Mouse (Mus musculus) stomach, embryonic 15.5 days (tissue): Measurements from ENCODE around the gene Mogat2. TPM values are rescaled to one million over a fixed set of nuclear protein-coding genes. Genes with fewer than 3 reads are reported as not detected.

Source experiments
- ATAC-seq: fragments of 200-750 bp; cut with Nextera tagmentation; 2 replicates; pipeline ENCODE4 v1.8.0; 2017; ENCODE audit warnings: low read depth, moderate number of reproducible peaks, moderate TSS enrichment; ENCODE audit not compliant: insufficient read depth, low FRiP score
- H3K27ac ChIP-seq: fragments of 300-500 bp; sonication (generic); 2 replicates; pipeline ENCODE4 v1.5.1; 2015; ENCODE audit warnings: mild to moderate bottlenecking, inconsistent platforms
- H3K27me3 ChIP-seq: fragments of 300-500 bp; sonication (generic); replicated peaks from 2 replicates; pipeline ENCODE4 v1.6.1; 2015; ENCODE audit warnings: inconsistent platforms
- H3K36me3 ChIP-seq: fragments of 300-500 bp; sonication (generic); 2 replicates; pipeline ENCODE4 v1.6.1; 2015; ENCODE audit warnings: inconsistent platforms
- H3K4me1 ChIP-seq: fragments of 300-500 bp; sonication (generic); 2 replicates; pipeline ENCODE4 v1.6.1; 2015; ENCODE audit warnings: inconsistent platforms
- H3K4me2 ChIP-seq: fragments of 300-500 bp; sonication (generic); 2 replicates; pipeline ENCODE4 v1.6.1; 2015; ENCODE audit warnings: mild to moderate bottlenecking, inconsistent platforms
- H3K4me3 ChIP-seq: fragments of 300-500 bp; sonication (generic); replicated peaks from 2 replicates; pipeline ENCODE4 v1.5.1; 2015; ENCODE audit warnings: inconsistent platforms
- H3K9ac ChIP-seq: fragments of 300-500 bp; sonication (generic); 2 replicates; pipeline ENCODE4 v1.6.1; 2015; ENCODE audit warnings: inconsistent platforms
- H3K9me3 ChIP-seq: fragments of 300-500 bp; sonication (generic); 2 replicates; pipeline ENCODE4 v1.6.1; 2016; ENCODE audit warnings: inconsistent platforms
- WGBS: fragments of 180-500 bp; shearing (Covaris S2); methylation state at CpG from one replicate; pipeline ENCODE4 v1.1.7; 2015; 5-methylcytosine and 5-hydroxymethylcytosine counted together
- polyA plus RNA-seq: library from polyadenylated mRNA; unstranded; fragments of >200 nt; fragmentation: Nextera tagmentation; extraction: Ambion mirVana; gene quantifications from 2 replicates; pipeline ENCODE4 v1.2.1, GENCODE M21; 2015

Mogat2 gene
- 28.1 and 34.5 TPM in 2 replicates for polyA plus RNA-seq

DNA sequence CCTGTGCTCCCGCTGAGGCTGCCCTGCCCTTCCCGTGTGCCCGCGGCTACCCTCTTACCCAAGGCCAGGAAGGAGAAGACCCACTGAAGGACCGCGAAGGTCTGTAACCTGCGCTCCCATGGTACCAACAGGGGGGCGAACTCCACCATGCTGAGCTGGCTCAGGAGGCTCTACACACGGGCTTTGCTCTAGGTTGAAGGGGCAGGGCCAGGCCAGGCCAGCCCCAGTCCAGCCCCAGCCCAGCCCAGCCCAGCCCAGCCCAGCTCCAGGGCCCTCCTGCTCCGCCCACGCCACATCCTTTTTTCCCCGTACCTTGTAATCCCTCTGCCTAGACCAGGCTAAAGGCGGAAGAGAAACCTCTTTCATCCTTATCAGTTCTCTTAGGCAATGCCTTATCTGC, at the start of gene Mogat2:
TSS of gene Mogat2 (minus strand) at position 203 of the 400 bp plus-strand sequence.
- WGBS = 4% methylated on average over 13 of the region's 13 CpGs

GRCm38 (mm10) chr7:99287287-99287686, 48.9 kb upstream of the Mogat2 start:
- H3K27ac ChIP-seq = no peak overlapping the region
- H3K9me3 ChIP-seq = no peaks in the 10 kb centered on the region
- H3K4me1 ChIP-seq = peaks cover 16% of the 10 kb centered on the region; the same call in 1 of the 2 replicates
- WGBS = 63% methylated on average over 3 of the region's 3 CpGs
- H3K27me3 ChIP-seq = no peaks in the 10 kb centered on the region
- no peak for ATAC-seq
- no peak overlapping the region for H3K4me3 ChIP-seq
- no peaks in the 10 kb centered on the region for H3K36me3 ChIP-seq
- H3K4me2 ChIP-seq = no peak overlapping the region
- no peak overlapping the region for H3K9ac ChIP-seq

More for the DNA sequence above, at the start of gene Mogat2:
- no peaks in the 10 kb centered on the region for H3K27me3 ChIP-seq
- peak; percentile 93 for ATAC-seq
- H3K9me3 ChIP-seq = no peaks in the 10 kb centered on the region
- H3K4me1 ChIP-seq = peaks cover 7% of the 10 kb centered on the region; the same call in 1 of the 2 replicates
- H3K4me2 ChIP-seq = peak within 1 kb of the TSS; percentile 59
- H3K27ac ChIP-seq = no peak within 1 kb of the TSS
- H3K36me3 ChIP-seq = no peaks in the 10 kb centered on the region
- peak within 1 kb of the TSS; percentile 34 for H3K4me3 ChIP-seq
- H3K9ac ChIP-seq = no peak within 1 kb of the TSS

DNA sequence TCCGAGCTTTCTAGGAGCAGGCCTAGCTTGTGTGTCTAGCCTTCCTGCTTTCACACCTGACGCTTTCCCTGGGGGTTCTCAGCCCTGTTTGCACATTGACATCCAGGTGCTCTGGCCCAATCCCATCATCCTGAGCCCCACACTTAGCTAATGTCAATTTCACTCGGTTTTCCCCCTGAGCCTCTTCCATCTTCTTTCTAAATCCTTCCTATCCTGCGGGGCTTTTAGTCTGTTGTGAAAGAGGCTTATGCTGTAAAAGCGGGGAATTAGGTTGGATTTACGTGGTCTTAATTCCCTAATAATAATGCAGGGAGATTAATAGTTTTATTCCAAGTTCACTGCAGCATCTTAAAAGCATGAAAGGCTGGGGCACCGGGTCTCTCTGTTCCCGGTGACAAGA, 41.2 kb upstream of the Mogat2 start:
- 0 out of 2 replicates have a peak, but pooled peaks cover 2% of the 10 kb centered on the region for H3K4me1 ChIP-seq
- no peak overlapping the region for H3K4me2 ChIP-seq
- H3K27me3 ChIP-seq = no peaks in the 10 kb centered on the region
- no peak overlapping the region for H3K27ac ChIP-seq
- H3K36me3 ChIP-seq = no peaks in the 10 kb centered on the region
- H3K9ac ChIP-seq = no peak overlapping the region
- H3K9me3 ChIP-seq = no peaks in the 10 kb centered on the region
- no peak overlapping the region for H3K4me3 ChIP-seq
- WGBS = 57% methylated on average over 8 of the region's 8 CpGs
- ATAC-seq = no peak

DNA sequence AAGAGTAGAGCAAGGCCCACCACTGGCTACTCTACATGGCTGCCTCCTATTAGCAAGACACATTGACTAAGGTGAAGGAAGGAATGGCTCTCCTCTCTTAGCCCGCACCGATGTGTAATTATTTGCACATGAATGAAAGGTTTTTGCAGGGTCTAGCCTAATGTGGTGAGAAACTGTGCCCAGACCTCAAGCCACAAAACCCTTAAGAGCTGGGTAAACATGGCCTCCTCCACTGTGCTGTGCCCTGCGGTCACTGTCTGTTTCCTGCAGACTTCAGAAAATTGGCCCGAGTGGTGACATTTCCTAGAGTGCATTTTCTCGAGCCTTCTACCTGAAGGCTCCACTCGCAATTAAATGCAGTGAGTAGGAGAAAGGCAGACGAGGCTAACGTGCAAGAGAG, 39.9 kb upstream of the Mogat2 start:
- no peak overlapping the region for H3K4me2 ChIP-seq
- WGBS = 79% methylated on average over 8 of the region's 8 CpGs
- H3K27ac ChIP-seq = no peak overlapping the region
- no peak overlapping the region for H3K4me3 ChIP-seq
- no peak for ATAC-seq
- no peaks in the 10 kb centered on the region for H3K9me3 ChIP-seq
- no peaks in the 10 kb centered on the region for H3K27me3 ChIP-seq
- no peaks in the 10 kb centered on the region for H3K36me3 ChIP-seq
- H3K4me1 ChIP-seq = 0 out of 2 replicates have a peak, but pooled peaks cover 2% of the 10 kb centered on the region
- no peak overlapping the region for H3K9ac ChIP-seq

- WGBS = 43% methylated on average over 1 of the region's 1 CpGs
- Histone ChIP-seq H3K4me1 (0 out of 2 replicates have a peak, but pooled peaks cover 2% of the 10 kb centered on the region), H3K27me3 (0 out of 2 replicates have a peak, but pooled peaks cover 3% of the 10 kb centered on the region), H3K9me3 (no peaks in the 10 kb centered on the region), H3K4me3 (no peak overlapping the region), H3K27ac (no peak overlapping the region), H3K36me3 (no peaks in the 10 kb centered on the region), H3K9ac (no peak overlapping the region), H3K4me2 (no peak overlapping the region)
- ATAC-seq = no peak
Measured at GRCm38 (mm10) chr7:99276679-99277078, 38.3 kb upstream of the Mogat2 start.

- Histone ChIP-seq H3K36me3 (no peaks in the 10 kb centered on the region), H3K9me3 (no peaks in the 10 kb centered on the region), H3K4me2 (no peak overlapping the region), H3K4me3 (no peak overlapping the region), H3K27me3 (peaks cover 13% of the 10 kb centered on the region), H3K27ac (no peak overlapping the region), H3K4me1 (0 out of 2 replicates have a peak, but pooled peaks cover 2% of the 10 kb centered on the region), H3K9ac (no peak overlapping the region)
- ATAC-seq = no peak
- WGBS = 61% methylated on average over 6 of the region's 6 CpGs
Measured at GRCm38 (mm10) chr7:99275131-99275530, 36.7 kb upstream of the Mogat2 start.

- no peak for ATAC-seq
- Histone ChIP-seq H3K4me2 (no peak overlapping the region), H3K4me1 (peaks cover 26% of the 10 kb centered on the region), H3K9ac (no peak overlapping the region), H3K9me3 (no peaks in the 10 kb centered on the region), H3K4me3 (no peak overlapping the region), H3K27me3 (peaks cover 48% of the 10 kb centered on the region), H3K36me3 (no peaks in the 10 kb centered on the region), H3K27ac (no peak overlapping the region)
- WGBS = 51% methylated on average over 9 of the region's 9 CpGs
Measured at GRCm38 (mm10) chr7:99271630-99272029, 33.2 kb upstream of the Mogat2 start.

- WGBS = 9% methylated on average over 42 of the region's 42 CpGs
- Histone ChIP-seq H3K9ac (no peak overlapping the region), H3K9me3 (no peaks in the 10 kb centered on the region), H3K4me1 (peaks cover 26% of the 10 kb centered on the region), H3K36me3 (no peaks in the 10 kb centered on the region), H3K4me3 (peak overlapping the region; percentile 49), H3K4me2 (peak overlapping the region; percentile 94), H3K27me3 (peaks cover 62% of the 10 kb centered on the region), H3K27ac (no peak overlapping the region)
- ATAC-seq = peak; percentile 32; the same call in 1 of the 2 replicates
Measured at GRCm38 (mm10) chr7:99268951-99269945, 30.8 kb upstream of the Mogat2 start.

- Histone ChIP-seq H3K27ac (no peak overlapping the region), H3K9ac (no peak overlapping the region), H3K27me3 (peaks cover 62% of the 10 kb centered on the region), H3K36me3 (no peaks in the 10 kb centered on the region), H3K4me3 (peak overlapping the region; percentile 49), H3K9me3 (no peaks in the 10 kb centered on the region), H3K4me1 (peaks cover 26% of the 10 kb centered on the region), H3K4me2 (peak overlapping the region; percentile 94)
- peak; percentile 12; the same call in 1 of the 2 replicates for ATAC-seq
- WGBS = under 1% methylated on average over 29 of the region's 29 CpGs
Measured at GRCm38 (mm10) chr7:99268506-99268900, 30.1 kb upstream of the Mogat2 start.

DNA sequence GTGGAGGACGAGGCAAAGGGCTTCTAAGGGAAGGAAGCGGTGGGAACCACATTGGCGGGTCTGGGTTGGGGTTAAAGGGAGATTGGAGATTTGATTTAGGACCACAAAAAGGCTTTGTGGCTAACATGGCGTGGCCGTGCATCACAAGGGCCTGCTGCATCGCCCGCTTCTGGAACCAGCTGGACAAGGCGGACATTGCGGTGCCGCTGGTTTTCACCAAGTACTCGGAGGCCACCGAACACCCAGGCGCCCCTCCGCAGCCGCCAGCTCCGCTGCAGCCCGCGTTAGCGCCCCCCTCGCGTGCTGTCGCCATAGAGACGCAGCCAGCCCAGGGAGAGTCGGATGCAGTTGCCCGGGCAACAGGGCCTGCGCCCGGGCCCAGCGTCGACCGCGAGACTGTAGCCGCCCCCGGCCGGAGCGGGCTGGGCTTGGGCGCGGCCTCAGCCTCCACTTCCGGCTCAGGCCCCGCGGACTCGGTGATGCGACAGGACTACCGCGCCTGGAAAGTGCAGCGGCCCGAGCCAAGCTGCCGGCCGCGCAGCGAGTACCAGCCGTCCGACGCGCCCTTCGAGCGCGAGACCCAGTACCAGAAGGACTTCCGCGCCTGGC, 29.6 kb upstream of the Mogat2 start:
- Histone ChIP-seq H3K9me3 (no peaks in the 10 kb centered on the region), H3K27me3 (peaks cover 59% of the 10 kb centered on the region), H3K27ac (no peak overlapping the region), H3K4me3 (peak overlapping the region; percentile 49), H3K36me3 (no peaks in the 10 kb centered on the region), H3K9ac (no peak overlapping the region), H3K4me1 (peaks cover 26% of the 10 kb centered on the region), H3K4me2 (peak overlapping the region; percentile 94)
- ATAC-seq = peak; percentile 63; the same call in 1 of the 2 replicates
- under 1% methylated on average over 59 of the region's 59 CpGs for WGBS

- Histone ChIP-seq H3K27me3 (peaks cover 59% of the 10 kb centered on the region), H3K4me1 (peaks cover 26% of the 10 kb centered on the region), H3K4me2 (peak within 1 kb of the TSS; percentile 94), H3K9me3 (no peaks in the 10 kb centered on the region), H3K27ac (no peak within 1 kb of the TSS), H3K9ac (no peak within 1 kb of the TSS), H3K36me3 (no peaks in the 10 kb centered on the region), H3K4me3 (peak within 1 kb of the TSS; percentile 49)
- WGBS = 2% methylated on average over 32 of the region's 34 CpGs
- ATAC-seq = no peak
Measured at GRCm38 (mm10) chr7:99267251-99267896, 29.0 kb upstream of the Mogat2 start, which contains the start of gene Map6. TSS of gene Map6 (plus strand) at chr7:99267447.
